Mouse (Mus musculus) cerebellum, adult 9-10 months (tissue): ENCODE results near the gene Pf4.
A peak's percentile ranks its signal among the peaks of the same experiment; 100 is the strongest.

Source experiments
- DNase-seq: peaks from one replicate; pipeline ENCODE4 v3.0.0; 2022

The Pf4 gene

GRCm38 (mm10) chr5:90771880-90772653 lies at the start of gene Pf4:
Gene Pf4, plus strand, starts transcription at chr5:90772435.
- no peak for DNase-seq

DNA sequence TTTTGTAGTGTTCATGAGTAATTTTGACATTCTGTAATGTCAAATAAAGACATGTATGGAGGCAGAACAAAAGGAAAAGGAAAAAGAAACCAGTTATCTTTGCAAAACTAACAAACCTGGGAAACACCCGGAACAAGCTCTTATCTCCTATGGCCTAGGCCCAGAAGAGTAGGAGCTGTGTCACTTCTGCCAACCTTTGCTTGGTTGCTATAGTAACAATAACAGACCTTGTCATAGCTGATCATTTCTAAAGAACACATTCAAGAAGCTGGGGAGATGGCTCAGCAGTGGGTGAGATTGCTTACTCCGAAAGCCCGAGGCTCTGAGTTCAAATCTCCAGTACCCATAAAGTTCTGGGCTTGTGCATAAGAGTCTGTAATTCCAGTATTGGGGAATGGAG lies 49.6 kb upstream of the Pf4 start:
- DNase-seq = no peak

- DNase-seq = no peak
Observed at GRCm38 (mm10) chr5:90728254-90728653, 44.0 kb upstream of the Pf4 start.

DNA sequence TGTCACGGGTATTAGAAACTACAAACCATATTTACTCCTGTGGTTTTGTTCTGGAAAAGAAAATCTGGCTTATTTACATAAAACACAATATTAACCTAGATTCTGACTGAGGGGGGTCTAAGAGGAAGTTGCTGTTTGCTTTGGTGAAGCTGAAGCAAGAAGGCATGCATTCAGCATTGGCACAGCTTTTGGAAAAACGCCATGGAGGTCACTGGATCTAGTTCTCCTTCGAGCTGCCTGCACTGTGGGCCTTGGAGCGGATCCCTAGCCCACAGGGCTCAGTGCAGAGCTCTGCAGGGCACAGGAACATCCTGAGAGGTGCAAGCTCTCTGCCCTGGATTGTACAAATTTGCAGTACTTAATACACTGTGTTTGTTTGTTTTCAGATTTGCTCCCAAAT lies 40.8 kb upstream of the Pf4 start:
- DNase-seq = peak; percentile 64

- no peak for DNase-seq
Observed at GRCm38 (mm10) chr5:90742029-90742428, 30.2 kb upstream of the Pf4 start.

- no peak for DNase-seq
Observed at GRCm38 (mm10) chr5:90753934-90754333, 18.3 kb upstream of the Pf4 start.

GRCm38 (mm10) chr5:90758020-90758605 lies 14.1 kb upstream of the Pf4 start:
- peak; percentile 1 for DNase-seq

GRCm38 (mm10) chr5:90759077-90760065 lies 12.9 kb upstream of the Pf4 start, which contains the start of gene Cxcl5:
Gene Cxcl5, plus strand, starts transcription at chr5:90759360.
- DNase-seq = no peak

DNA sequence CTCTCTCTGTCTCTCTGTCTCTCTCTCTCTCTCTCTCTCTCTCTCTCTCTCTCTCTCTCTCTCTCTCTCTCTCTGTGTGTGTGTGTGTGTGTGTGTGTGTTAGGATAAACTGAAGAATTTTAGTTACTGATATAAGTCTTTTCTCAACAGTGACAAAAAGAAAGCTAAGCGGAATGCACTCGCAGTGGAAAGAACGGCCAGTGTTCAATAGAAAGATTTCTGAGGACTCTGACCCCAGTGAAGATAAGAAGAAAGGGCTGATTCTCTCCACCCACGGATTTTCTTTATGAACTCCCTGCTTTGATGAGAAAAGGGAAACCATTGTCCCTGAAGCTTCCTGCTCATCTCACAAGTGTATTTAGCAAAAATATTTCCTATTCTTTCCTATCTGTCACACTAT lies 11.9 kb upstream of the Pf4 start:
- no peak for DNase-seq

GRCm38 (mm10) chr5:90760844-90761243 lies 11.4 kb upstream of the Pf4 start:
- no peak for DNase-seq

- no peak for DNase-seq
Observed at GRCm38 (mm10) chr5:90761834-90762233, 10.4 kb upstream of the Pf4 start.

DNA sequence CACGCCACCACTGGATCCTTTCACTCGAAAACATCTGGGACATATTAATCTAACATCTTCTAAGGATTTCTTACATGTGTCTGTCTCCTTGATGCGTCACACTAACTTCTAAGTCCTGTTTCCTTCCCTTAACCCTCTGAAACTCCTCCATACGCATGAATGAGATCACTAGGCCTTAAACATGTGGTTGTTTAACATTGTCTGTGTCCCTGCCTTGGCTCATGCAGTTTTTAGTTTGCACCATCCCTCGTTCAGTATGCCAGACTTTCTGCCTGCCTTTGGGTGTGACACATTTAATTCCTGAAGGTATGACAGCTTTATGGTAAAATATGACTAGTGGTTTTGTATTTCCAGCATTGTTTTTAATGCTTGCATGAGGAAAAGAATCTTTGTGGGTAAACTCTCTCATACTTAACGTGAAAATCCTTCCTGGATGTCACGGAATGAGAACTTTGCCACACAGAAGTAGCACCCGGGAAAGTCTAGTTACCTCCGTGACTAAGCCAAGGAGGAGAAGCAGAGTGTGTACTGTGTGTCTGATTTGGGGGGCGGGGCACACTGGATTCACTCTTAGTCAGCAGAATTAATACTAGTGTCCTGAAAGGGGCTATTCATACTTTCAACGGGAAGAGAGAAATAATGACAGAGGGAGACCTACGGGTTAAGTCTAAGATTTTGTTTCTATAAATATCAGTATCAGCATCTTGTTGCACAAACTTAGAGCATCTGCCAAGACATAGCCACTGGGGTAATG lies 8.1 kb upstream of the Pf4 start:
- DNase-seq = no peak

DNA sequence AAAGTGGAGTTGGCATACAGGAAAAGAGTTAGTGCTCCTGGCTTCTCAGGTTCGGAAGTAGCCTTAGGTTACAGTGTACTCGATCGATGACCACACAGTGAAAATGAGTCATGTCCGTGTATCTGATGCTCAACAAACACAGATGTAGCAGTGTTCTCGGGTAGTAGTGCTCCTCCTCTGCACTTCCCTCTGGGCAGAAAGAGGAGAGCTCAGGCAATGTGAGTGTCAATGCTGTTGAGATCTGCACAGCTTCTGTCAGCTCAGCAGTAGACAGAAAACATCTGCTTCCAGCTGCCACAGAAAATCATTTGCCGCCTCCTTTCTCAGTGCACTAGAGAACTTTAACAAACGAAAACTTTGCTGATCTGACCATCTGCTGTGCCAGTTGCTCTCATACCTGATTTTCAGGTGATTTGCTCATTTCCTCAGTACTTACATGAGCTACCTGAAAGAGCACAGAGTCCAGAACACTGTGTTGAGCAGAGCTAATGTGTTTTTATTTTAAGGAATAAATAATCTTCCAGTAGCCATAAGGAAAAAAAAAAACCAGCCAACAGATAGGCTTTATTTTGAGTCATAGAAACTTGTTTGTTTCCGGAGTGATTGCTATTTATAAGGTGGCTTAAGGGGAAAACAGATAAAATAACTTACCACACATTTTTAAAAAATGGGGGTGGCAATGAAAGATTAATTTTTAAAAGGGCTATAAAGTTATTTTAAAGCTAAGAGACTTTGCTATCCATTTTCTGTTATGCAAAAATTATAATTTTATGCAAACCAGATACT lies 6.2 kb upstream of the Pf4 start:
- DNase-seq = no peak

GRCm38 (mm10) chr5:90768218-90768617 lies 4.0 kb upstream of the Pf4 start, which contains the start of gene Ppbp:
Gene Ppbp, plus strand, starts transcription at chr5:90768518.
- DNase-seq = no peak

- no peak for DNase-seq
Observed at GRCm38 (mm10) chr5:90771369-90771768, 866 bp upstream of the Pf4 start.

DNA sequence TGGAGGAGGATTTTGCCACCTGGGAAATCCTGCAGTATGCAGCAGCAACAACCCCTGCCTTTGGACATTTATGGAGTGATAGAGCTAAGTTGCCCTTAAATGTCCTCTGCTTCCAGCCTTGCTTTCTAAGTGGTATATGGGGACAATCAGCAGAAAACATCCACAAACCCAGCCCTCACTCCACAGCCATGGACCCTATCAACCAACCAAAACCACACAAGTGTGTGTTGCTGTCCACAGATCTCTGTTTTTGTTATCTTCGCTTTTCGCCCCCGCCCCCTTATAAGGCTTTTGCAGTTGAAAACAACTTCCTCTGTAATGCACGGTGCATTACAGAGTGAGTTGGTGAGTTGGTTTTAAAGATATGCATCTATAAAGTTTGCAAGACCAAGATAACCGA lies 3.3 kb downstream of the Pf4 start:
- no peak for DNase-seq

- DNase-seq = no peak
Observed at GRCm38 (mm10) chr5:90777621-90778020, 5.4 kb downstream of the Pf4 start.

- DNase-seq = no peak
Observed at GRCm38 (mm10) chr5:90778856-90779255, 6.6 kb downstream of the Pf4 start.

- DNase-seq = no peak
Observed at GRCm38 (mm10) chr5:90783697-90784096, 11.5 kb downstream of the Pf4 start.

DNA sequence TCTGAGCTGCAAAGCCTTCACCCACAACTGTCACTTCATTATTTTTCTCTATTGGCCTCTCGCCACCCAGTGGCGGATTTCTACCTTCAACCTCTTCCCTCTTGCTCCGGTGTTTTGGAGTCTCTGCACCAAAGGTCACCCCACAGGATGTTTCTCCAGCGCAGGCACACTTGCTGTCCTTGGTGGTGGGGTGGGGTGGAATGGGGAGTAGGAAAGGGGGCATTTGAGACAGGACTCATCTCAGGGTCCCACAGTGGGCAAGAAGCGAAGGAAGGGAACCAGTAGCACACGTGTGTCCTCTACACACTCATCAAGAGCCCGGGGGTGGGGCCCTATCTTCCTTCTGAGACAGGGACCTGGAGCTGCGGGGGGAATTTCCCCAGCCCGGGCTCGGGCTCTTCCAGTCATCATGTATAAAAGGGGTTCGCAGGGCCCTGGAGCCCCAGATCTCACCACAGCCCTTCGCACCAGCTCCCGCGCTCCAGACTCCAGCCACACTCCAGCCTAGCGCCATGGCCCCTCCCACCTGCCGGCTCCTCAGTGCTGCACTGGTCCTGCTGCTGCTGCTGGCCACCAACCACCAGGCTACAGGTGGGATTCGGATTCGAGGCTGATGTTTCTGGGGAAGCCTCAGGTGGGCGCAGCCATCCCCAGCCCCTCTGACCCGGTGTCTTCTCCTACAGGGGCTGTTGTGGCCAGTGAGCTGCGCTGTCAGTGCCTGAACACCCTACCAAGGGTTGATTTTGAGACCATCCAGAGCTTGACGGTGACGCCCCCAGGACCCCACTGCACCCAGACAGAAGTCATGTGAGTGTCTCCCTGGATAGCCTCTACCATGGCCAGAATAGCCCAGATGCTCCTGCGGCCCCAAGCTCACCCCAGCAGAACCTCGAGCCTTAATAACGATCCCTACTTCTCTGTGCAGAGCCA lies 13.7 kb downstream of the Pf4 start, which contains the start of gene Cxcl3:
Gene Cxcl3, plus strand, starts transcription at position 445 of the 930 bp plus-strand sequence.
- DNase-seq = peak; percentile 4
